Mouse (Mus musculus) cerebellum, adult 2 months (tissue): Measurements from ENCODE around the gene Slc26a1.

Experiments
- CTCF ChIP-seq: fragments of 200-500 bp; IDR thresholded peaks from 2 replicates; pipeline ENCODE4 v1.5.1; 2011; ENCODE audit warnings: low read depth, mild to moderate bottlenecking, control low read depth, low read length, moderate library complexity, borderline replicate concordance; ENCODE audit not compliant: insufficient read depth
- POLR2A ChIP-seq: fragments of 200-500 bp; IDR thresholded peaks from 2 replicates; pipeline ENCODE4 v1.6.1; 2011; ENCODE audit warnings: low read length, control low read depth, borderline replicate concordance; ENCODE audit not compliant: insufficient read depth

GRCm38 (mm10) chr5:108718051-108718450, 42.7 kb upstream of the Slc26a1 start:
- TF ChIP-seq POLR2A (no peak), CTCF (no peak)
